Mouse (Mus musculus) stomach, postnatal 0 days (tissue): Measurements from ENCODE around the gene Setd4. TPM values are rescaled to one million over a fixed set of nuclear protein-coding genes. Genes with fewer than 3 reads are reported as not detected.
A peak's percentile ranks its signal among the peaks of the same experiment; 100 is the strongest.

ENCODE experiments used
- ATAC-seq: fragments of 200-750 bp; cut with Nextera tagmentation; 2 replicates; pipeline ENCODE4 v1.8.0; 2017; ENCODE audit not compliant: low FRiP score, low TSS enrichment
- DNase-seq: peaks from one replicate; pipeline ENCODE4 v3.0.0-alpha.2; 2016; ENCODE audit warnings: low spot score
- H3K27ac ChIP-seq: fragments of 300-500 bp; sonication (generic); replicated peaks from 2 replicates; pipeline ENCODE4 v1.5.1; 2014; ENCODE audit warnings: mild to moderate bottlenecking, control low read depth
- H3K27me3 ChIP-seq: fragments of 300-500 bp; sonication (generic); 2 replicates; pipeline ENCODE4 v1.6.1; 2014; ENCODE audit warnings: low read length; ENCODE audit not compliant: control insufficient read depth, insufficient read depth
- H3K36me3 ChIP-seq: fragments of 300-500 bp; sonication (generic); 2 replicates; pipeline ENCODE4 v1.6.1; 2014; ENCODE audit warnings: low read length, mixed read lengths; ENCODE audit not compliant: control insufficient read depth, insufficient read depth
- H3K4me1 ChIP-seq: fragments of 300-500 bp; sonication (generic); replicated peaks from 2 replicates; pipeline ENCODE4 v1.6.1; 2014; ENCODE audit warnings: antibody characterized with exemption; ENCODE audit not compliant: control insufficient read depth, insufficient read depth
- H3K4me2 ChIP-seq: fragments of 300-500 bp; sonication (generic); replicated peaks from 2 replicates; pipeline ENCODE4 v1.6.1; 2014; ENCODE audit warnings: low read depth, mild to moderate bottlenecking, control low read depth, moderate library complexity
- H3K4me3 ChIP-seq: fragments of 300-500 bp; sonication (generic); 2 replicates; pipeline ENCODE4 v1.5.1; 2014; ENCODE audit warnings: low read depth, low read length, control low read depth
- H3K9ac ChIP-seq: fragments of 300-500 bp; sonication (generic); 2 replicates; pipeline ENCODE4 v1.6.1; 2014; ENCODE audit warnings: mild to moderate bottlenecking, low read length, control low read depth, mixed read lengths
- H3K9me3 ChIP-seq: fragments of 300-500 bp; sonication (generic); 2 replicates; pipeline ENCODE4 v1.6.1; 2016; ENCODE audit warnings: low read length; ENCODE audit not compliant: control insufficient read depth
- CTCF ChIP-seq: IDR thresholded peaks from 2 replicates; pipeline ENCODE4 v1.5.1; 2016; ENCODE audit warnings: antibody characterized with exemption, low read depth, mild to moderate bottlenecking, moderate library complexity
- EP300 ChIP-seq: optimal IDR thresholded peaks from 2 replicates; pipeline ENCODE3; 2016; ENCODE audit warnings: antibody characterized with exemption
- WGBS: fragments of 180-500 bp; shearing (Covaris S2); extraction: QIAGEN DNeasy Blood & Tissue Kit; methylation state at CpG from one replicate; pipeline ENCODE4 v1.1.7; 2014; 5-methylcytosine and 5-hydroxymethylcytosine counted together
- polyA plus RNA-seq: library from polyadenylated mRNA; unstranded; fragments of >200 nt; fragmentation: Nextera tagmentation; extraction: Ambion mirVana; gene quantifications from 2 replicates; pipeline ENCODE4 v1.2.1, GENCODE M21; 2015

The Setd4 gene
- polyA plus RNA-seq, 1 experiment from 2014 or later = 20.9 TPM

- Histone ChIP-seq H3K36me3 (no peaks in the 10 kb centered on the region), H3K4me1 (no peaks in the 10 kb centered on the region), H3K4me3 (no peak overlapping the region), H3K9ac (no peak overlapping the region), H3K9me3 (no peaks in the 10 kb centered on the region), H3K4me2 (no peak overlapping the region), H3K27ac (peak overlapping the region; percentile 35; the same call in 1 of the 2 replicates), H3K27me3 (no peaks in the 10 kb centered on the region)
- TF ChIP-seq CTCF (no peak), EP300 (no peak)
- ATAC-seq (no peak), DNase-seq (no peak)
- 54% methylated on average over 3 of the region's 3 CpGs for WGBS
Measured at GRCm38 (mm10) chr16:93547122-93547521, 56.7 kb downstream of the Setd4 start.

DNA sequence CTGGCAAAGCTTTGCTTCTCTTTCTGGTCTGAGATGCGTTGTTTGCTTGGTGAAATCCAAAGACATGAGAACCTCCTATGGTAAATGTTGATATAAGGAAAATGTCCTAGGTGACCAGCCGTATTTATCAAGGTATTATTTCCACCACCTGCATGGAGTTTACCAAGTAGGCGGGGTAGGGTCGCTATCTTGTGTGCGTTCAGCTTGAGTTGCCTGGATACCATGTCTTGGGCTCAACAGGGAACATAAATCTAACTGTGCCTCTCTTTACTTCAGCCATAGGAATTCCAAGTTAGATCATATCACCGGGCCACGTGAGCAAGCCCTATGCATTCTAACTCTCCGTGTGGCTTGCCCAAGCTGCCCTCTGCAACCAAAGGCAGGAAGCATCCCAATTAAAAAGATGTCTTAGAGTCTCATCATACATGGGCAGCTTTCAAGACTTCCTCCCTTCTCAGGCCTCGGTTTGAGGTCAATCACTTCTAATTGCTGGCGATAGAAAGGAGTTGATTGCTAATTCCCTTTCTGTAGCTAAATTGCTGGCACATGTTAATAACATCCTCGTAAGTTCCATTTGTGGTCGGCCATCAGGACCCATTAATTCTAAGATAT is 57.4 kb downstream of the Setd4 start:
- H3K4me2 ChIP-seq = no peak overlapping the region
- H3K9ac ChIP-seq = no peak overlapping the region
- H3K36me3 ChIP-seq = no peaks in the 10 kb centered on the region
- WGBS = 47% methylated on average over 12 of the region's 12 CpGs
- TF ChIP-seq EP300 = no peak
- TF ChIP-seq CTCF = no peak
- ATAC-seq (peak; percentile 91), DNase-seq (peak; percentile 80)
- no peaks in the 10 kb centered on the region for H3K9me3 ChIP-seq
- H3K27ac ChIP-seq = peak overlapping the region; percentile 70
- no peaks in the 10 kb centered on the region for H3K4me1 ChIP-seq
- H3K4me3 ChIP-seq = no peak overlapping the region
- no peaks in the 10 kb centered on the region for H3K27me3 ChIP-seq

- DNase-seq (no peak), ATAC-seq (no peak)
- H3K4me3 ChIP-seq = no peak overlapping the region
- H3K9me3 ChIP-seq = no peaks in the 10 kb centered on the region
- no peaks in the 10 kb centered on the region for H3K27me3 ChIP-seq
- H3K4me1 ChIP-seq = no peaks in the 10 kb centered on the region
- H3K9ac ChIP-seq = no peak overlapping the region
- H3K36me3 ChIP-seq = no peaks in the 10 kb centered on the region
- TF ChIP-seq EP300 (no peak), CTCF (no peak)
- no peak overlapping the region for H3K27ac ChIP-seq
- no peak overlapping the region for H3K4me2 ChIP-seq
- 82% methylated on average over 4 of the region's 4 CpGs for WGBS
Measured at GRCm38 (mm10) chr16:93544931-93545330, 58.9 kb downstream of the Setd4 start.

DNA sequence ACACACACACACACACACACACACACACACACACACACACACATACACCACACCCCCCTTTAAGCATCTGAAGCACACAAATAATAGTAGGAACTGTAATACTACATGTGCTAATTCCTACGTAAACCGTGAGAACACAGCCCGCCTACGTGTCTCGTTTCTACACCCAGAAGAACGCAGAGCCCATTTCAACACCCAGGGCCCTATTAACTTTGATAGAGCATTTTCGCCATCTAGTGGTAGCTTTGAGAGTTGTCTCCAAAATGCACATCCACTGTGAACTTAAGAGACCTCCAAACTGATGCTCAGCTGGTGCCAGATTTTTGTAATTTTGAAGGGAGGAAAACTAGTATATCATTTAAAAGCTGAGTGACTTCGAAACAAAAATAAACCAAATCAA is 60.2 kb downstream of the Setd4 start:
- no peak overlapping the region for H3K9ac ChIP-seq
- peak; percentile 90 for TF ChIP-seq CTCF
- no peak for TF ChIP-seq EP300
- 2% methylated on average over 8 of the region's 8 CpGs for WGBS
- H3K27ac ChIP-seq = no peak overlapping the region
- DNase-seq (peak; percentile 64), ATAC-seq (peak; percentile 52; the same call in 1 of the 2 replicates)
- H3K4me1 ChIP-seq = no peaks in the 10 kb centered on the region
- H3K4me2 ChIP-seq = no peak overlapping the region
- H3K36me3 ChIP-seq = no peaks in the 10 kb centered on the region
- no peak overlapping the region for H3K4me3 ChIP-seq
- no peaks in the 10 kb centered on the region for H3K27me3 ChIP-seq
- H3K9me3 ChIP-seq = no peaks in the 10 kb centered on the region

- no peaks in the 10 kb centered on the region for H3K36me3 ChIP-seq
- 41% methylated on average over 3 of the region's 3 CpGs for WGBS
- H3K9me3 ChIP-seq = no peaks in the 10 kb centered on the region
- H3K27ac ChIP-seq = 0 out of 2 replicates have a peak overlapping the region, but pooled peaks have one; percentile 9
- H3K27me3 ChIP-seq = no peaks in the 10 kb centered on the region
- H3K9ac ChIP-seq = no peak overlapping the region
- ATAC-seq (peak; percentile 63; the same call in 1 of the 2 replicates), DNase-seq (peak; percentile 62)
- H3K4me2 ChIP-seq = no peak overlapping the region
- no peak overlapping the region for H3K4me3 ChIP-seq
- no peak for TF ChIP-seq CTCF
- no peak for TF ChIP-seq EP300
- no peaks in the 10 kb centered on the region for H3K4me1 ChIP-seq
Measured at GRCm38 (mm10) chr16:93539891-93540290, 64.0 kb downstream of the Setd4 start.

DNA sequence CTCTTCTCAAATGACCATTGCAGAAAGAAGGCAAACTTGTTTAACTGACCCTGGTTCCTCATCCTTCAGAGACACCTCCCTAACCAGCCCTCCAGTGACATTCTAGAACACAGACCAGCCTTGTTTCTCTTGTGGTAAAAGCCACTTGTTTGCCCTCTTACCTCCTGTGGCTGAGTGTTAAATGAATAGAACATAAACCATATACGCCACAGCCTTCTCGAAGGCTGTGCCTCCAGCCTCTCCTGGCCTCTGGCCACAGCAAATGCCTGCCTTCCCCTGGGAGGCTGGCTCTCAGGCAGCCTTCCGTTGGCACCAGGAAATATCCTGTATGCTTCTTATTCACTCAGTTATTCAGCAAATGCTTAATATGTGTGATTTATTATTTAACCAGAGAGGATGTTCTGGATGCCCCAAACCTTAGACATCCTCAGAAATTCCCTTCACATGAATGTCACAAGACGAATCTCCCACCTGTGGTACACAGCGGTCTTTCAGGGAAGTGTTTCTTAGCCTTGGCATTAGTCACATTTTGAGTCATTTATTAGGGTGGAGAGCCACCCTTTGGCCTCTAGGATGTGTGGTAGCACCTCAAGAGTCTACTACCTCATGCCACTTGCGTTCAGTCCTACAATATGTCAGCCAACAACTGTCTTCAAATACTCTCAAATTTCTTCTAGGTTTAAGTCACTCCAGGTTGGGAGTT is 68.6 kb downstream of the Setd4 start:
- ATAC-seq (peak; percentile 67), DNase-seq (no peak)
- 63% methylated on average over 6 of the region's 6 CpGs for WGBS
- no peaks in the 10 kb centered on the region for H3K9me3 ChIP-seq
- H3K4me1 ChIP-seq = no peaks in the 10 kb centered on the region
- no peak overlapping the region for H3K4me2 ChIP-seq
- no peak overlapping the region for H3K4me3 ChIP-seq
- H3K9ac ChIP-seq = no peak overlapping the region
- TF ChIP-seq EP300 (no peak), CTCF (no peak)
- H3K27ac ChIP-seq = peak overlapping the region; percentile 65
- H3K36me3 ChIP-seq = no peaks in the 10 kb centered on the region
- H3K27me3 ChIP-seq = no peaks in the 10 kb centered on the region

Other genes with a start within 250 kb of the Setd4 start
- 411 and 426 TPM in 2 replicates for gene Cbr1, start 1.8 kb upstream of the Setd4 start, polyA plus RNA-seq
- 7.7 and 8.0 TPM in 2 replicates for gene Gm5678, start 24.0 kb upstream of the Setd4 start, polyA plus RNA-seq
- 208 and 229 TPM in 2 replicates for gene Cbr3, start 79.2 kb upstream of the Setd4 start, polyA plus RNA-seq
- gene Dop1b, start 107.8 kb upstream of the Setd4 start, polyA plus RNA-seq = 20.1 and 20.9 TPM in 2 replicates
- gene Morc3, start 228.1 kb upstream of the Setd4 start, polyA plus RNA-seq = 12.4 and 17.9 TPM in 2 replicates